Mouse (Mus musculus): ENCODE results near the gene Cmtr1. TPM values are rescaled to one million over a fixed set of nuclear protein-coding genes. Genes with fewer than 3 reads are reported as not detected.

The Cmtr1 gene
- total and polyA plus RNA-seq, 3 experiments = 47.3 to 99.6 (median 77.9) TPM

DNA sequence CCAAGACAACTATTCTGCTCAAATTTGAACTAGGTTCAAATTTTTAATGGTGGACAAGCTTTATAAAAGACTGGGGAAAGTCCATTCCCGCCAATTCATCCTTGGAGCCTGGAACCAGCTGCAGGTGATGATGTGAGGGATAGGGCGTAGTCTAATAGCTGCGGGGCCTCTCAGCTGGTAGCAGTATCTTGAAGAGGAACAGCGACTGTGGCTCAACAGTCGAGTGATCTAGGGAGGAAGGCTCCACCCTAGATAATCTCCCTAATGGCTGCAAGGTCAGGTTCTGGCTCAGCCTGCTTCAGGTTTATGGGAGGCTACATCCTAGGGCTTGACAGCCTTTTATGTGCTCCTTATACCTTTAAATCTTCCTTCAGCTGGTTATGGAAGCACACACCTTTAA lies 30.8 kb upstream of the Cmtr1 start (continued):
- TF ChIP-seq NELFE (IDR thresholded peaks at IDR 0.05; ENCODE audit: low read depth, low read length) (no peak), GABPA (IDR thresholded peaks at IDR 0.05; ENCODE audit: low read depth, low read length) (no peak), MAZ (IDR thresholded peaks at IDR 0.05; ENCODE audit: low read depth, low read length) (no peak), UBTF (IDR thresholded peaks at IDR 0.05; ENCODE audit: borderline replicate concordance, insufficient read depth, low read depth, low read length) (no peak), CTCF (IDR thresholded peaks at IDR 0.05 in 2 of 3, conservative IDR thresholded peaks at IDR 0.05 in 1 of 3; ENCODE audit: control insufficient read depth in 1 of 3, insufficient read depth in 1 of 3, low read depth in 2 of 3, low read length in 3 of 3, poor library complexity in 1 of 3, severe bottlenecking in 1 of 3) (no peak), TBP (IDR thresholded peaks at IDR 0.05; ENCODE audit: low read depth, low read length) (no peak), CHD1 (IDR thresholded peaks at IDR 0.05; ENCODE audit: low read depth, low read length) (no peak), TAL1 (IDR thresholded peaks at IDR 0.05; ENCODE audit: low read length) (no peak), ETS1 (IDR thresholded peaks at IDR 0.05; ENCODE audit: low read depth, low read length) (peak; percentile 96)

DNA sequence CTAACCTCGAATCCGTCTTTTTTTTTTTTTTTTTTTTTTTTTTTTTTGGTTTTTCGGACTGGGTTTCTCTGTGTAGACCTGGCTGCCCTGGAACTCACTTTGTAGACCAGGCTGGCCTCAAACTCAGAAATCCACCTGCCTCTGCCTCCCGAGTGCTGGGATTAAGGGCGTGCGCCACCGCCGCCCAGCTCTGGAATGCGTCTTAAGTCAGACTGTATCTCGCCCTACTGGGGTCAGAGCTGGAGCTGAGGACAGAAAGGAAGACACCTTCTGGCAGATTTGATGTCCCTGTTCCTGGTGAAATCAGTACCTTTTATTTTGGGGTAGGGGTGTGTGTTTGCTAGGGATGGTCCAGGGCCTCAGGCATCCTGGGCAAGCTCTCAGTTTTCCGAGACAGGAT lies 28.1 kb upstream of the Cmtr1 start:
- TF ChIP-seq ZNF384 (IDR thresholded peaks at IDR 0.05; ENCODE audit: low read depth, low read length) = peak; percentile 31; the same call in 1 of the 2 replicates
- TF ChIP-seq MYC (IDR thresholded peaks at IDR 0.05; ENCODE audit: low read depth, low read length) = no peak
- peaks cover 6 to 31% of the 10 kb centered on the region in 2 experiments for H3K36me3 ChIP-seq (ENCODE audit: control insufficient read depth in 1 of 2, insufficient read depth in 2 of 2, low read length in 2 of 2)
- no peak overlapping the region for H3K4me3 ChIP-seq (ENCODE audit: control insufficient read depth in 1 of 2, insufficient read depth in 1 of 2, low read depth in 2 of 2, low read length in 2 of 2)
- H3K79me2 ChIP-seq (ENCODE audit: control insufficient read depth, insufficient read depth, low read length, poor library complexity) = no peaks in the 10 kb centered on the region
- H3K27ac ChIP-seq (ENCODE audit: control insufficient read depth, low read depth, low read length) = no peak overlapping the region
- no peaks in the 10 kb centered on the region for H3K9me3 ChIP-seq (replicated peaks; ENCODE audit: insufficient read depth, low read length)
- H3K9ac ChIP-seq (ENCODE audit: control insufficient read depth, low read depth, low read length, poor library complexity, severe bottlenecking) = no peak overlapping the region
- peaks cover 15 to 16% of the 10 kb centered on the region in 2 experiments for H3K4me1 ChIP-seq (ENCODE audit: control insufficient read depth in 1 of 2, insufficient read depth in 2 of 2, low read length in 2 of 2)
- no peak for DNase-seq (ENCODE audit: low read depth, low spot score)
- H3K27me3 ChIP-seq (ENCODE audit: control insufficient read depth in 1 of 2, insufficient read depth in 2 of 2, low read length in 2 of 2) = no peaks in the 10 kb centered on the region

DNA sequence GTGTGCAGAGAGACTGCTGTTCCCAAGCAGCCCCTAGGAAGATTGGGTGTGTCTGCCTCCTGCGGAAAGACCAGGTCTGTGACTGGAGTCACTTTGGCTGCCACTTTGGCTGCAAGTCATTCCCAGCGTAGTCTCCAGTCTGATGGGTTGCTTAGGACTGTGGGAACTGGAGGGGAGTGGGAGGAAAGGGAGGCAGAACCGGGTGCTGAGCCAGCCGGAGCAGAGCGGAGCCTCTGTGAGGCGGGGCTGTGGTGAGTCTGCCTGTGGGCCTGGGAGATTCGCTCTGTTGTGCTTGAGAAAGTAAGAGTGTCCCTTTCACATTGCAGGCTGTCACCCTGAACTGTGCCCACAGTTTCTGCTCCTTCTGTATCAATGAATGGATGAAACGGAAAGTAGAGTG lies 24.9 kb upstream of the Cmtr1 start:
- H3K27ac ChIP-seq (ENCODE audit: control insufficient read depth, low read depth, low read length) = no peak overlapping the region
- H3K27me3 ChIP-seq (ENCODE audit: control insufficient read depth in 1 of 2, insufficient read depth in 2 of 2, low read length in 2 of 2) = no peaks in the 10 kb centered on the region
- no peak overlapping the region for H3K9ac ChIP-seq (ENCODE audit: control insufficient read depth, low read depth, low read length, poor library complexity, severe bottlenecking)
- H3K79me2 ChIP-seq (ENCODE audit: control insufficient read depth, insufficient read depth, low read length, poor library complexity) = no peaks in the 10 kb centered on the region
- peaks cover 10 to 23% of the 10 kb centered on the region in 2 experiments for H3K36me3 ChIP-seq (ENCODE audit: control insufficient read depth in 1 of 2, insufficient read depth in 2 of 2, low read length in 2 of 2)
- no peak overlapping the region for H3K4me3 ChIP-seq (ENCODE audit: control insufficient read depth in 1 of 2, insufficient read depth in 1 of 2, low read depth in 2 of 2, low read length in 2 of 2)
- H3K9me3 ChIP-seq (replicated peaks; ENCODE audit: insufficient read depth, low read length) = no peaks in the 10 kb centered on the region
- no peak for DNase-seq (ENCODE audit: low read depth, low spot score)
- H3K4me1 ChIP-seq (ENCODE audit: control insufficient read depth in 1 of 2, insufficient read depth in 2 of 2, low read length in 2 of 2) = peaks cover 11 to 20% of the 10 kb centered on the region in 2 experiments
- no peak for TF ChIP-seq ZC3H11A (IDR thresholded peaks at IDR 0.05; ENCODE audit: low read depth, low read length)
- TF ChIP-seq USF1 (IDR thresholded peaks at IDR 0.05; ENCODE audit: low read depth, low read length) = no peak
- TF ChIP-seq MYB (IDR thresholded peaks at IDR 0.05; ENCODE audit: low read depth, low read length) = no peak
- TF ChIP-seq MYC (IDR thresholded peaks at IDR 0.05; ENCODE audit: low read depth, low read length) = no peak
- no peak for TF ChIP-seq TBP (IDR thresholded peaks at IDR 0.05; ENCODE audit: low read depth, low read length)
- no peak for TF ChIP-seq MEF2A (IDR thresholded peaks at IDR 0.05; ENCODE audit: extremely low read depth, insufficient replicate concordance, low read depth, low read length, poor library complexity, severe bottlenecking)
- no peak for TF ChIP-seq ETS1 (IDR thresholded peaks at IDR 0.05; ENCODE audit: low read depth, low read length)
- no peak for TF ChIP-seq MXI1 (IDR thresholded peaks at IDR 0.05; ENCODE audit: low read depth, low read length)
- TF ChIP-seq POLR2AphosphoS5 (IDR thresholded peaks at IDR 0.05; ENCODE audit: borderline replicate concordance, low read depth, low read length) = no peak
- TF ChIP-seq POLR2A (IDR thresholded peaks at IDR 0.05; ENCODE audit: control insufficient read depth in 1 of 2, insufficient read depth in 1 of 2, low read depth in 1 of 2, low read length in 2 of 2, poor library complexity in 1 of 2) = no peak
- TF ChIP-seq BHLHE40 (IDR thresholded peaks at IDR 0.05; ENCODE audit: borderline replicate concordance, low read depth, low read length) = no peak
- TF ChIP-seq TCF12 (IDR thresholded peaks at IDR 0.05; ENCODE audit: low read depth, low read length) = no peak
- TF ChIP-seq KAT2A (conservative IDR thresholded peaks at IDR 0.05; ENCODE audit: low read depth, low read length) = no peak
- no peak for TF ChIP-seq CTCF (IDR thresholded peaks at IDR 0.05 in 2 of 3, conservative IDR thresholded peaks at IDR 0.05 in 1 of 3; ENCODE audit: control insufficient read depth in 1 of 3, insufficient read depth in 1 of 3, low read depth in 2 of 3, low read length in 3 of 3, poor library complexity in 1 of 3, severe bottlenecking in 1 of 3)
- no peak for TF ChIP-seq TAL1 (IDR thresholded peaks at IDR 0.05; ENCODE audit: low read length)
- TF ChIP-seq USF2 (IDR thresholded peaks at IDR 0.05; ENCODE audit: borderline replicate concordance in 1 of 2, insufficient read depth in 1 of 2, low read depth in 1 of 2, low read length in 2 of 2) = no peak
- TF ChIP-seq E2F4 (IDR thresholded peaks at IDR 0.05; ENCODE audit: borderline replicate concordance, low read depth, low read length) = no peak
- no peak for TF ChIP-seq MAZ (IDR thresholded peaks at IDR 0.05; ENCODE audit: low read depth, low read length)
